Mouse (Mus musculus): ENCODE data around the gene Slit3. TPM values are rescaled to one million over a fixed set of nuclear protein-coding genes. Genes with fewer than 3 reads are reported as not detected.
A peak's percentile ranks its signal among the peaks of the same experiment; 100 is the strongest.

Gene Slit3
- polyA plus RNA-seq, 1 experiment from 2014 or later, result 9.0 TPM

DNA sequence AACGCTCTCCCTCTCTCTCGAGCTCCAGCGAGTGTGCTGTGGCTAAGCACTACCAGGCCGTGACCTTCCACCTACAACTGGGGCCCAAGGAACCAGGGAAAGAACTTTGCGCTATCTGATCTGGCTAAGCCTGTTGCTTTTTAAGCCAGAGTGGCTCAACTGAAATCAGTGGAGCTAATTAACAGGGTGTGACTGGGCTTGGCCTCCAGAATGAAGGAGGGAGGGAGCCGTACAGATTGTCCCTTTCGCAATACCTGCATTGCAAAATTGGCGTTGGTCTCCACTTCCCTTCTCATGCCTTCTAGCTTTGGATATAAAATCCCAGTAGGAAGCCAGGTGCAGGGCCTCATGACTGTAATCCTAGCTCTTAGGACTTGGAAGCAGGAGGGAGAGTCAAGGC lies 629.6 kb downstream of the Slit3 start:
- no peak overlapping the region for H3K9ac ChIP-seq (ENCODE audit: low read depth, low read length)
- no peak overlapping the region for H3K4me2 ChIP-seq (ENCODE audit: low read length)
- no peaks in the 10 kb centered on the region for H3K4me1 ChIP-seq (ENCODE audit: control insufficient read depth, insufficient read depth, low read depth, low read length)
- no peaks in the 10 kb centered on the region for H3K9me3 ChIP-seq (ENCODE audit: control insufficient read depth, low read length)
- no peaks in the 10 kb centered on the region for H3K36me3 ChIP-seq (ENCODE audit: control insufficient read depth, insufficient read depth, low read length)
- no peaks in the 10 kb centered on the region for H3K27me3 ChIP-seq (replicated peaks; ENCODE audit: control insufficient read depth, insufficient read depth, low read length)
- H3K4me3 ChIP-seq (ENCODE audit: low read length), result no peak overlapping the region
- WGBS, result 83% methylated on average over 8 of the region's 8 CpGs
- no peak overlapping the region for H3K27ac ChIP-seq (ENCODE audit: low read depth, low read length)
- ATAC-seq, result no peak

GRCm38 (mm10) chr11:35754906-35755418 lies 633.9 kb downstream of the Slit3 start:
- Histone ChIP-seq H3K9me3 (ENCODE audit: control insufficient read depth, low read length) (no peaks in the 10 kb centered on the region), H3K27ac (ENCODE audit: low read depth, low read length) (no peak overlapping the region), H3K4me3 (ENCODE audit: low read length) (no peak overlapping the region), H3K9ac (ENCODE audit: low read depth, low read length) (no peak overlapping the region), H3K4me1 (ENCODE audit: control insufficient read depth, insufficient read depth, low read depth, low read length) (no peaks in the 10 kb centered on the region), H3K4me2 (ENCODE audit: low read length) (no peak overlapping the region), H3K36me3 (ENCODE audit: control insufficient read depth, insufficient read depth, low read length) (no peaks in the 10 kb centered on the region), H3K27me3 (replicated peaks; ENCODE audit: control insufficient read depth, insufficient read depth, low read length) (no peaks in the 10 kb centered on the region)
- ATAC-seq, result no peak
- WGBS, result 79% methylated on average over 4 of the region's 4 CpGs

DNA sequence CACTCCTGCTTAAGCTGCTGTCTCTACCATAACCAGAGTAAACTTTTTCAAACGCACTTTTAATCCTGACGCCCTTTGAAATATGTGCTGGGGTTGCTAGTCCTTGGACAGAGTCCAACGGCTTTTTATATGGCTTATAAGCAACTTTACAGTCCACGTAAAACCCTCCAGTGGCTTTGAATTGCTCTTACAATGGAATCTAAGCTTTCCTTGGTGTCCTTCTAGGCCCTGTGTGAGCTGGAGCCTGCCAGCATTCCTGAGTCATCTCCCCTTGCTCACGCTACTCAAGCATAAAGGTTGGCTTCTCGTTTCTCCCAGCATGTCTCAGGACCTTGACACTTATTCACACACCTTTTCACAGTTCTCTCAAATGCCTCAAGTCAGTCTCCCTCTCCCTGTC lies 634.5 kb downstream of the Slit3 start:
- Histone ChIP-seq H3K36me3 (ENCODE audit: control insufficient read depth, insufficient read depth, low read length) (no peaks in the 10 kb centered on the region), H3K27ac (ENCODE audit: low read depth, low read length) (no peak overlapping the region), H3K4me2 (ENCODE audit: low read length) (no peak overlapping the region), H3K9ac (ENCODE audit: low read depth, low read length) (no peak overlapping the region), H3K9me3 (ENCODE audit: control insufficient read depth, low read length) (no peaks in the 10 kb centered on the region), H3K27me3 (replicated peaks; ENCODE audit: control insufficient read depth, insufficient read depth, low read length) (no peaks in the 10 kb centered on the region), H3K4me1 (ENCODE audit: control insufficient read depth, insufficient read depth, low read depth, low read length) (no peaks in the 10 kb centered on the region), H3K4me3 (ENCODE audit: low read length) (no peak overlapping the region)
- WGBS, result 53% methylated on average over 6 of the region's 6 CpGs
- no peak for ATAC-seq

GRCm38 (mm10) chr11:35756411-35757303 lies 635.6 kb downstream of the Slit3 start:
- H3K4me1 ChIP-seq (ENCODE audit: control insufficient read depth, insufficient read depth, low read depth, low read length), result no peaks in the 10 kb centered on the region
- H3K9me3 ChIP-seq (ENCODE audit: control insufficient read depth, low read length), result no peaks in the 10 kb centered on the region
- H3K27ac ChIP-seq (ENCODE audit: low read depth, low read length), result no peak overlapping the region
- no peak overlapping the region for H3K9ac ChIP-seq (ENCODE audit: low read depth, low read length)
- H3K27me3 ChIP-seq (replicated peaks; ENCODE audit: control insufficient read depth, insufficient read depth, low read length), result no peaks in the 10 kb centered on the region
- H3K4me2 ChIP-seq (ENCODE audit: low read length), result no peak overlapping the region
- ATAC-seq, result no peak
- 83% methylated on average over 11 of the region's 11 CpGs for WGBS
- H3K4me3 ChIP-seq (ENCODE audit: low read length), result no peak overlapping the region
- H3K36me3 ChIP-seq (ENCODE audit: control insufficient read depth, insufficient read depth, low read length), result no peaks in the 10 kb centered on the region

MicroRNA genes within 50 kb of the gene (microRNA counts, 519-probe panel; counts per million panel counts)
- microRNA mmu-miR-218, result 3,934 counts per million, percentile 96 among the panel's probes with 10 or more counts

Small RNA genes within 50 kb of the gene (microRNA-seq; reads per million reads assigned to microRNA genes)
- 143 reads per million, percentile 53 among the genes with 10 or more reads in this experiment for gene Mir218-2

All from hindbrain, embryonic 16.5 days (tissue).